Mouse (Mus musculus) monocyte, adult 5-6 weeks (primary cell): ENCODE results near the gene Mns1. TPM values are rescaled to one million over a fixed set of nuclear protein-coding genes. Genes with fewer than 3 reads are reported as not detected.
A peak's percentile ranks its signal among the peaks of the same experiment; 100 is the strongest.
"Not testable (repeated sequence)": the region's sequence is repeated elsewhere in the genome, so short reads cannot be mapped to it uniquely, and the experiment has no call there.

Experiments used
- ATAC-seq: fragments of 153-309, 156-312 bp; replicated peaks from 2 replicates; pipeline ENCODE4 v1.8.0; 2017; ENCODE audit warnings: mild to moderate bottlenecking; ENCODE audit not compliant: low TSS enrichment, insufficient number of reproducible peaks, severe bottlenecking, poor library complexity, low FRiP score
- total RNA-seq: library from RNA; stranded (forward); fragments of 200-1000, 200-491, 200-594 nt; gene quantifications from 3 replicates; pipeline ENCODE4 v1.2.3, GENCODE M21; 2017

Gene Mns1
- total RNA-seq, 1 experiment from 2014 or later: 0.48 TPM

GRCm38 (mm10) chr9:72422284-72422683 lies 15.5 kb upstream of the Mns1 start:
- no peak for ATAC-seq

GRCm38 (mm10) chr9:72422753-72423152 lies 15.1 kb upstream of the Mns1 start:
- ATAC-seq: no peak

- no peak for ATAC-seq
These were observed 12.4 kb upstream of the Mns1 start for GRCm38 (mm10) chr9:72425300-72425850.

GRCm38 (mm10) chr9:72427861-72428260 lies 9.9 kb upstream of the Mns1 start:
- no peak for ATAC-seq

GRCm38 (mm10) chr9:72434876-72435275 lies 2.9 kb upstream of the Mns1 start:
- ATAC-seq: no peak

- no peak for ATAC-seq
These were observed 938 bp downstream of the Mns1 start for GRCm38 (mm10) chr9:72438749-72439148.

- ATAC-seq: no peak
These were observed 2.5 kb downstream of the Mns1 start for GRCm38 (mm10) chr9:72440358-72440757.

- ATAC-seq: no peak
These were observed 3.4 kb downstream of the Mns1 start for GRCm38 (mm10) chr9:72440948-72441926.

GRCm38 (mm10) chr9:72441927-72442715 lies 4.3 kb downstream of the Mns1 start:
- ATAC-seq: no peak

- peak; percentile 44 for ATAC-seq
These were observed 10.2 kb downstream of the Mns1 start for GRCm38 (mm10) chr9:72448026-72448425.

- ATAC-seq: peak; percentile 88
These were observed 11.6 kb downstream of the Mns1 start for GRCm38 (mm10) chr9:72449367-72449766.

GRCm38 (mm10) chr9:72449841-72450240 lies 12.0 kb downstream of the Mns1 start:
- no peak for ATAC-seq

- no peak for ATAC-seq
These were observed 12.6 kb downstream of the Mns1 start for GRCm38 (mm10) chr9:72450363-72450762.

GRCm38 (mm10) chr9:72451111-72451510 lies 13.3 kb downstream of the Mns1 start:
- ATAC-seq: no peak

GRCm38 (mm10) chr9:72454281-72454680 lies 16.5 kb downstream of the Mns1 start:
- ATAC-seq: not testable (repeated sequence)

- no peak for ATAC-seq
These were observed 18.6 kb downstream of the Mns1 start for GRCm38 (mm10) chr9:72456374-72456773.

GRCm38 (mm10) chr9:72458233-72458632 lies 20.4 kb downstream of the Mns1 start:
- ATAC-seq: peak; percentile 95

- no peak for ATAC-seq
These were observed 21.9 kb downstream of the Mns1 start for GRCm38 (mm10) chr9:72459703-72460102.

- peak; percentile 32; the same call in 1 of the 2 replicates for ATAC-seq
These were observed 23.0 kb downstream of the Mns1 start for GRCm38 (mm10) chr9:72460767-72461166.
